Mouse (Mus musculus) thymus, postnatal 36 days (tissue): ENCODE measurements around the gene Ldb3.

Experiments used
- DNase-seq, 2 experiments: peaks; one replicate each; pipeline ENCODE4 v3.0.0; 2022; ENCODE audit warnings: mixed read lengths in 2 of 2

The Ldb3 gene

DNA sequence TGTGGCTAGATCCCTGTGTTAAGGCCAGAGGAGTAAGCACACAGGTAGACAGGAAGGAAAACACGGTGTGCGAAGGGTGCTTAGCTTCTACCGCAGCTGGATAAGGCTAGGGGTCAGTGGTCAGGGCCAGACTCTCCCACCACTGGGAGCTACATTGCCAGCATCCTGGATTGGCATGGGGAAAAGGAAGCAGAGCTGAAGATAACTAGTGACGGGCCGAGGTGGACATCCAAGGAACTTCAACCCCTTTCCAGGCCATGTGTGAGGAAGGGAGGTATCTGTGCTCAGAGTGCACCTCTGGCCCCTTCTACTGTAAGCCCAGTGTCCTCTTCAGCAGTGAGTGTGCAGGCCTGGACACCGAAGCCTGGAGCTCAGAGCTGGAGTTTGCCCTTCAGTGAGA is 35.0 kb downstream of the Ldb3 start:
- DNase-seq: no peak

DNA sequence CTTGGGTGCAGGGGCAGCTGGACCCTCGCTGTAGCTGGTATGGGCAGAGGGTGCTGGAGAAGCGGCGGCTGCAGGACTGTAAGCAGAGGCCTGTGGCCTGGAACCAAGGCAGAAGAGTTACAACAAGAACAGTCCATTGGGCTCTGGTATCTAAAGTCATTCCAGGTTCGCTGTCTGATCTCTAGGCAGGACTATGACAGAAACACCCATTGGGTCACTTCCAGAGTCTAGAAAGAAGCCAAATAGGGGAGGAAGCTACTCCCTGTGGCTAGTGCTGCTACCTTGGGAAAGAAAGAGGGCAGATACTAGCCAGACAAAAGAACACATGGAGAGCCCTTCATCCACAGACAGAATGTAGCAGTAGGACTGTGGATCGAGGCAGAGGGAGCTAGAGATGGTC is 36.3 kb downstream of the Ldb3 start:
- no peak for DNase-seq

DNA sequence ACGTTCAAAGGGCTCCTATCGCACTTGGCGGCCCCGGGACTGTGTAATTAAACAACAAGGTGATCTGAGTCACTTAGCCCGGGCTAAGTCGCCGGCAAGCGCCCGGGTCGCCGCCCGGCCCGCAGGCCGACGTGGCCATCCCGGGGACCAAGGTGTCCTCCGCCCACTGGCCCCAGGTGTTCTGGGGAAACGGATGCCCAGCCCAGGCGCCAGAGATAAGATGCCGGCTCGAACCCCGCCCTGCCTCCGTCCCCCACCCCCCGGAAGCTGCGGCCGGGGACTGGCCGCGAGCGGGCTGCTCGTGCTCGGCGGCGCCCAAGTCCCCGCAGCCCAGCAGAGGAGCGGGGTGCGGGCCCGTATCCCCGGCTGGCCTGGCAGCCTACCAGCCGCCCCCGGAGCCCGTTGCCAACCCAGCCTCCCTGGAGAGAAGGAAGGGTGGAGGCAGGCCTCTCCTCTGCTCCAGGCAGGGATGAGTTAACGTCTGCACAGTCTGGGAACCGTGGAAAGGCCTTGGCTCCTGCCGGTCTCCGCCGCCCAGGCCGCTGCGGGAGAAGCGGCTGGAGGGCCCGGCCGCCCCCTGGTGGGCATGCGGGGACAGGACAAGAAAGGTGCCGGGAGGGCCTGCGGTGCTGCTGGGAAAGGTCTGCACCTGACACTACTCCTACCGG is 39.3 kb downstream of the Ldb3 start:
- DNase-seq: peak; percentile 57 to 60

DNA sequence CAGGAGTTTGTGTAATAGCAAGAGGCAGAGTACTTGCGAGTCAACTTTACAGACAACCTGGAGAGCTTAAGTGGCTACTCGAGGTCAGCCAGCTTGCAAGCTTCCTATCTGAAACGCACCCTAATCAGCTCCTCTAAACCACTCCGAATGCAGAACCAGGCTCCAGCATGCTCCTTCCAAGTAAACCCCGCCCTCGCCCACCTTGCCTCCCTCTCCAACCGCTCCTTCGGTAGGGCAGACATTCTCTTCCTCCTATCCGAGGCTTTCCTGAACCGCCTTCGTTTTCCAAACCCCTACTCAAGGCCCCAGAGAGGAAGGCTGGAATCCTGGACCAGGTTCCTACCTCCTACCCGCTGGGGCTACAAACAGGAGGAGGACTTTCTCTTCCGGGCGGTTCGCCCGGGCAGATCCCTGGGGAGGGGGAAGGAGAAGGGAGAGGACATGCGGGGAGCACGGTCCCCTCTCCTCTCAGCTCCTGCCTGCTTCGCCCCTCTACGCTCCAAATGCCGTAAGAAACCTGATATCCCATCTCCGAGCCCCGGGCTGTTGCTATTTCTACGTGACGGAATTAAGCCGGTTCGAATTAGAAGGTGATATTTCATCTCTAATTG is 40.0 kb downstream of the Ldb3 start:
- DNase-seq: no peak

DNA sequence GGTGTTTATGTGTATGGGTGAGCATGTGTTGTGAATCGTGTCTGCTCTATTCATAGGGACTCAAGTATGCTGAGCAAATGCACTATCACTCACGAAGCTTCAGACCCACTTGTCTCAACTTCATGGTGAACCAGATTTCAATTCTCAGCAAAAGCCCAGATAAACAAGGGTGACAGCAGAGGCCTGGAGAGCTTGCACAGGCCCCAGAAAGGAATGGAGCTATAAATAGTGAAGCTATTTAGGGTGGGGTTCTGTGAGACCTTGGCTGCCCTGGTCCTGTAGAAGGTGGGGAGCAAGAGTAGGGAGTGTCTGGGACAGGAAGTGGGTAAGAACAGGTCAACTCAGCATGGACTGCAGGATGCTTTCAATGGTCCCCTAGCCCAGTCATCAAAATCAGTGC is 43.9 kb downstream of the Ldb3 start:
- DNase-seq: no peak

DNA sequence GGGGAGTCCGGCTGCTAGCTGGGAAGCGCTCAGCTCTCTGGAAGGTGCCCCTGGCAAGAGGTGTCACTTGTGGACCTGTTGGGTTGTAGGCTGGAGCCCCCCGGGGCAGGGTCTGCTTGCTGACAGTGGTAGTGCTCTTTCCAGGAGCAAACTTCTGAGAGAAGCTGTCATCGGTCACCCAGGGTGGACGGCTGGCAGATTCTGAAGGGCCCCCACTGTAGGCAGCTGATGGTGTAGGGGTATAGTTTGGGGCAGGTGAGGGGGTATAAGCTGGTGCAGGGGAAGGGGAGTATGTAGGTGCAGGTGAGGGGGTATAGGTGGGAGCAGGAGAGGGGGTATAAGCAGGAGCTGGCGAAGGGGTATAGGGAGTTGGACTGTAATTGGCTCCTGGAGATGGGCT is 44.5 kb downstream of the Ldb3 start:
- DNase-seq: no peak

DNA sequence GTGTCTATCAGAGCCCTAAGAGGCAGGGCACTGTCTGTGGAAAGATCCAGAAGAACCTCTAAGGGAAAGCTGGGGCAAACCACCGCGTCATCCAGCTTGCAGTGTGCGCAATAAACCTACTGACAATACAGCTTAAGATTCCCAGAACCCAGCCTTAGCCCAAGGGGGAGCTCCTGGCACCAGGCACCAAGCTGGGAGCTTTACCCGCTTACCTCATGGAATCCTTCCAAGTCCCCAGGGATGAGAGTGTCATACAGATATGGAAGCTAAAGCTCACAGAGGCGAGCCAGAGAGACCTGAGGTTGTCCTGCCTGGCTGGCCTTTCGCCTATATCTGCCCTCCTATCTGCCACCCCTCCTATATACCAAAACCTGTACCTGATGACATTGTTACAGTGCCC is 44.9 kb downstream of the Ldb3 start:
- DNase-seq: no peak

DNA sequence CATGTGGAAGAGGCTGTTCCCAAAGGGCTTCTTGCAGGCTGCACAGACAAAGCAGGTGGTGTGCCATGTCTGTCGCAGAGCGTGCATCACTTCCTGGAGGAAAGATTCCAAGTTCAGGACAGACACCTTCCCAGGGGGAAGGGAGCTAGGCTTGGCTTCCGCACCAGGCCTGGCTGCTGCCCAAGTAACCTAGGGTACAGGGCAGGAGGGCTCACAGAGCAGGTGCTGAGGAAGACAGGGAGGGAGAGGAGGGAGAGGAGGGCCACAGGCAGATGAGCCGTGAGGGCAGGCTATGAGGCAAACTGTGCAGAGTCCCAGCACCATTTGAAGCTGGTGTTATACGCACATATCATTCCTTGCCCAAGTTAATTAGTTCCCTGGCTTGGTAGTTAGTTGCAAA is 46.6 kb downstream of the Ldb3 start:
- no peak for DNase-seq

DNA sequence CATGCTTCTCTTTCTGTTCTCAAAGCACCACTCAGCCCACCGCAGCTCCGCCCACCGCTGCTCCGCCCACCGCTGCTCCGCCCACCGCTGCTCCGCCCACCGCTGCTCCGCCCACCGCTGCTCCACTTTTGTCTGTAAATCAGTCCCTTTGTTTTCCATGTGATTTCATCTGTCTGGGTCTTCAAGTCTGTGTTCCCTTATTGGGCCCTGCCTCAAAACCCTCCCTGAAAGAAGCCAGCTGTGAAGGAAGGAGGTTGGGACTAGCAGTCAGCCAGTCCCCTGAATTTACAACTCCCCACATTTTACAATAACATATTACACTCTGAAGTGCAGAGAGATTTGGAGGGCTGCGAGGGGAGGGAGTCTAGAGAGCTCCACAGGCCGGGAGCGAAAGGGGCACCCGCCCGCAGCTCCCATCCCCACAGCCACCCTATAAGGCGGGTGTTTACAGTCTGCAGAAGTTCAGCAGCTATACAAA is 47.8 kb downstream of the Ldb3 start:
- peak in 1 of 2 experiments; percentile 10 for DNase-seq

DNA sequence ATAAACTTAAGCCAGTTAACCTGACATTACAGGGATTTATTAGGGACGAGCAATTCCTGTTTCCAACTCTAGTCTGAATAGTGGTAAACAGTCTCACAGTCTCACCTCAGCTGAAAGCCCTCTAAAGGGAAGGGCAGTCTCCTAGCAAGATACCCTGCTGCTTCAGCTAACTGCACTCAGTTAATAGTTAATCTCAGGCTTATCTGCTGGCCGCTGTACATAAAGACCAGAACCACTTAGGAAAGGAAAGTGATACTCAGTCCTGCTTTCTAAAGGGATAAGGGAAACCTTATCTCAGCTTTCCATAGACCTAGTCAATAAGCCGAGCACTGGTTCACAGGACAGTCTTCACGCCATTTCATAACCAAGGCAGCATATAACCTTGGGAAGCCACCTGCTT is 52.6 kb downstream of the Ldb3 start:
- DNase-seq: no peak

DNA sequence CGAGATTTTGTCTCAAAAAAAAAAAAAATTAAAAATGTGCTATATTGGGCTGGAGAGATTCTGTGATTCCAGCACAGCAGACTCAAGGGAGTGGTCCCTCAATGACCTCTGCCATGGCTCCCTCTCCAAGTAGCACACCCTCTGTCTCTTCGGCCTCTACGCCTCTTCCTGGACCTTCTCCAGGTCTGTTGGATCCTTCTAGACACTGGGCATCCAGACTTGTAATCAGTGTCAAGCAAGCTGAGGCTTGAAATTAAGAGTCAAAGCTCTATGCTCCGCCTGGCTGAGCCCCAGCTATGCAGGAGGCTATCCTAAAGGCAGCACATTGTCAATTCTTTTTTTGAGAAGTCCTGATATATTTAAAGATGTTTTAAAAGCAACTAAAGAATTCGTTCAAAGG is 54.9 kb downstream of the Ldb3 start:
- DNase-seq: no peak

DNA sequence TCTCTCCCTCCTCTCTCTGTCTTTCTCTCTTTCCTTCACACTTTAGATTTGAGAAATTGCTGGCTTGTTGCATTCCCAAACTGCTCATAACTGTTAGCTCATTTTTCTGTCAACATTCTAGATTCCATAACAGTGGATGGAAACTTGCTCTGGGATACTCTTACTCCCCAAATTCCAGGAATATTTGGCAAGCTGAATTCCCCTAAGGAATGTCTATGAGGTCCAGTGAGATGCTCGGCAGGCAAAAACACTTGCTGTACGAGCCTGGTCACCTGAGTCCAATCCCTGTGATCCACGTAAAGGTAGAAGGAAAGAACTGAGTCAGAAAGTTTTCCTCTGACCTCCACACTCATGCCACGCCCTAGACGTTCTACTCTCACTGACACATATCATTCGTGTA is 55.9 kb downstream of the Ldb3 start:
- DNase-seq: no peak

DNA sequence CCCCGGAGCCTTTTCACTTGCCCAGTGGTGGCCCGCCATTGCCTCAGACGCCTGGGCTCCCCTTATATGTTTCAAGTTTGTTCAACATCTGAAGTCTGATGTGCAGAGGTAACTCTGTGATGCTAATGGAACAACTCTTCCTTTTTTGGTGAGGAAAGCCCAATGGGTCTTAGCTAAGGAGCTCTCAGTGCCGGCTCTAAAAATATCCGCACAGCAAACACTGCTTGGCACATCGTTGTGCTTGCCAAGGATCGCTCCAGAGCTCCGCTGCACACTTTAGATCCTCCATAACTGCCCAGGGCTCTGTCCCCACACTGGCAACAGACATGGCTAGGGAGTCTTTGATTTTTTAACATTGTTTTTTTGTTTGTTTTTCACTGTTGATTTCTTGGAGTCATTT is 59.7 kb downstream of the Ldb3 start:
- DNase-seq: no peak

DNA sequence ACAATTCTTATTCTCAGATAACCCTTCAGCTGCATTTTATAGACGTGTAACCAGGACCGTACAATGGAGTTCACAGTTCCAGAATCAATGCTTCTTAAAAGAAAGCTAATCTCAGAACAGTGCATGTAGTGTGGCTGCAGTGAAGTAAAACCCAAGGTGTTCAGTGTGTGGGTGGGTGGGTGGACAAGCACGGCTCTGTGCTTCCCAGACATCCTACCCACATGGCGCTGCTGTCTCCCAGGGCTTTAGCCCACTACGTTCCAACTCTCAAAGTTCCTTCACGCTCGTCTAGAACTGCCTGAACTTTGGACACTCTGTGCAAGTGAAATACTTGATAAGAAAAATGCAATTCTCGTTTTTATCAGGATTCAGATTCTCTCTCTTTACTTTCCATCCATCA is 65.8 kb downstream of the Ldb3 start, which contains the start of gene 9230112D13Rik:
9230112D13Rik (minus strand) TSS at position 101 of the 400 bp plus-strand sequence.
- no peak for DNase-seq

DNA sequence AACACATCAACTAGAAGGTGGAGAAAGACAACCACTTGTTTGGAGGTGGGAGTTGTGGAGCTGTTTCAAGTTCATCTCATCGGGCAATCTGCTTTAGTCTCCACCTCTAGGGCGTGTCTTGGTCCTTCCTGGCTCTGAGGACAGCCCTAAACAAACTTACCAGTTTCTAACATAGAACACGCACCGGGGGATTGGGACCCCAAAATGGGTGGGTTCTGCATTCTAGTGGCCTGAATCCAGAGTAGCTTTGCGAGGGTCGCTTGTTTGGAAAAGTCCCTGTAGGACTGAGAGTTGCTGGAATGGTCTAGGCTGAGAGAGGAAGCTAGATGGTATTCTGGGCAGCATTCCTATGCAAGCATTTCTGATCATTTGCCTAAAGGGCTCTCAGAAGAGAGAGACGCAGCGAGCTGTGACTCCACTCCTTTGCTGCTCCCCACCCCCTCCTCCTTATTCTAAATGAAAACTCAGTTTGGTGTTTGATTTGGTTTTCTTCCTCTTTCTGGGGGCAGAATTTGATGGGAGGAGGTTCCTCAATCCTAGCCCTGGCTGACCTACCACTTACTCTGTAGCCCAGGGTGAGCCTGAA is 70.4 kb downstream of the Ldb3 start:
- no peak for DNase-seq

DNA sequence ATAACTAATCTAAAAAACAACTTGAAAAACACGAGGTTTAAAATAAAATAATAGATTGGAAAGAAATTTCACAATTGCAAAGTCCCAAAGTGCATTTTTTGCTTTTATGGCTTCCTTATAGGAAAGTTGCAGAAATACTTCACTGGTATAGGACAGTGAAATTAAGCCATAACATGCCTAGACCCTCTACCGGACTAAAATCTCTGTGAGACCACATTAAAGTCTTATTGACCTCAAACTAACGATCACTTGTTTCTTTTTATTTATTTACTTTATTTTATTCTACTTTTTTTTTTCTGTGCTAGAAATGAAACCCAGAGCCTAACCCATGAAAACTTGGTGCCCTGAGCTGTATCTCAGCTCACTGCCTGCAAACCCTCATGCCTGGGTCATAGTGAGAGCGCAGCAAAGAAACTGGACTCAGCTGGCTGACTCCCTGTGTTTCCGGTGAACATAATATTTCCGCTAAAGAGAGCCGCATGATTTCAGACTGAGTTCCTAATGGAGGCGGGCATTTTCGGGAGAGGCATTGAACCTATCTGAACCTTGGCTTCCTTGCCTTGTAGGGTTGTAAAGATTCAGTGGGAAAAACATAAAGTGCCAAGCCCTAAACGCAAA is 71.4 kb downstream of the Ldb3 start:
- no peak for DNase-seq

DNA sequence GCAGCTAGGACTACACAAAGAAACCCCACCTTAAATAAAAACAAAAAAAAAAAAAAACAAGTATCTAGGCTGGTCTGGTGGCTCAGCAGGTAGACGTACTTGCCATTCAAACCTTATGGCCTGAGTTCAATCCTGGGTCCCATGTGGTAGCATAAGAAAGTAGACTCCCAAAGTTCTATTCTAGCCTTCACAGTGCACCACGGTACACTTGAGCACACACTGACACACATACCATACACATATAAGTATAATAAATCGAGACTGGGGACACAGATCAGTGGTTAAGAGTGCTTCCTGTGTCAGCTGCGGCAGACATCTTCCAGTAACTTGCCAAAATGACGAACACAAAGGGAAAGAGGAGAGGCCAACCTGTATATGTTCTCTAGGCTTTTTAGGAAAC is 72.6 kb downstream of the Ldb3 start:
- no peak for DNase-seq

DNA sequence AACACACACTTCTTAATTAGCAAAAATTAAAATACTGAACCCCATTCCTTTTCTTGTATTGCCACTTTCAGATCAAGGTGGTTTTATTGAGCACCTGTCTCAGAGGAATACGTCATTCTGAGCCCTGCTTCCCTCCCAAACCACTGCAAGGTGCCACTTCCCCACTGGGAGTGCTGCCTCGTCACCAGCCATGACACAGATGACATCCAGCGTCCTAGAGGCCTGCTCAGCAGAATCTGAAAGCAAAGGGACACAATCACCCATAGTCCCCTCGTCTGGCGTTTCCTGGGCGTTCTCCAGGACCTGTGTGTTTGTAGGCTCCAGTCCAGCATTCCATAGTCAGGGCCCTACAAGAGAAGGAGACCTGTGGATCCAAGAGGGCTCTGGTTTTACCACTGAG is 74.4 kb downstream of the Ldb3 start:
- DNase-seq: no peak

DNA sequence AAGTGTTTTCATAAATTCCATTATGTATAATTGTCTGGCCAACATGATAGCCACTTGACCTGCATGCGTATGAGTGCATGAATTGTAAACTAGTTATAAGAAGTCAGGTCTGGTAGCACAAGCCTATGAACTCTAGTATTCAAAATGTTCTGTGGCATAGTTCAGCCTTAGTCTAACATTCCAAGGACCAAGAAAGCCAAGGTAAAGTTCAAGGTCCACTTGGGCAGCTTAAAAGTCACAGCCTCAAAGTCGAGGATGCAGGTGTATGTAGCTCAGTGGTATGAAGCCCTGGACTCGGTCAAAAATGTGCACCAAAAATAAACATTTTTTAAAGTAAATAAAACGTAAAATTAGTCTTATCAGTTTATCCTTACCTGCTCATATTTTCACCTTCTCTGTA is 75.9 kb downstream of the Ldb3 start:
- DNase-seq: no peak

DNA sequence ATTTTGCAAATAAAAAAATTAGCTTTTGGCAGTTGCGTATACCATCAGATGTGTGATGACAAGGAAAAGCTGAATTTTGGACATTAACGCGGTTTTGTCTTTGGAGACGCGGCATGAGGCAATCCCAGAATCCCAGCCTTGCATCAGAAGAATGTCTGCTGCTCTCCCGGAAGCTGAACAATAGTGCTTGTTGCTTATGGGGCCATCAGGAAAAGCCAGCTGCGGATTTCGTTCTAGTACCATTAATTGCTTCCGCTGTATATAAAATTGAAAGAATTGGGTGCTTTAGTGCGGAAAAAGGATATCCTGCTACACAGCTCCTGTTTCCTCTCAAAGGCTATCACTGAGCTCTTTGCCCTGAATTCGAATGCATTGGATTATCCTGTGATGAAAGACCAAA is 76.6 kb downstream of the Ldb3 start:
- no peak for DNase-seq

DNA sequence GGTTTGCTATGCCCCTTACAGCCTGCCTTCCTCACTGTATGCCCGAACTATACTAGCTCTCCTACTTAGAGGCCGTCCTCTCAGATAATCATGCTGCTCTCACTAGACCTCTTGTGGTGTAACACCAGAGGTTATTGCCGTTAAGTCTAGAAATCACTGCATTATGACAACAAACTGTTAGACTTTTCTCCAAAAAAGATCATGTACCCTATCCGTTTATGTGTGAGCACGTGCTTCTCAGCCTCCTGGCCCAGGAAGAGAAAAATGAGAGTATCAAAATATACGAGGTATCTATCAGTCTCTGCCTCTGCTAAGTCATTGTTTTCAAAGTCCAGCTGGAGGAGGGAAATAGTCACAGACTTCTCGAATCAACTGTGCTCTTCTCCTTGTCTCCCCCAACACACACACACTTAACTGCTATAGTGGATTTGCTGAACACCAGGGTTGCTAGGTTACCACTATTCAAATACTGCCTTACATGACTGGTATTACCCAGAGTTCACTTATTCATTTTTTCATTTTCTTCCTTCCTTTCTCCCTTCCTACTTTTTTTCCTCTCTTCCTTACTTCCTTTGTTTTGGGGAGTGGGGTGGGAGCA is 79.5 kb downstream of the Ldb3 start:
- no peak for DNase-seq

DNA sequence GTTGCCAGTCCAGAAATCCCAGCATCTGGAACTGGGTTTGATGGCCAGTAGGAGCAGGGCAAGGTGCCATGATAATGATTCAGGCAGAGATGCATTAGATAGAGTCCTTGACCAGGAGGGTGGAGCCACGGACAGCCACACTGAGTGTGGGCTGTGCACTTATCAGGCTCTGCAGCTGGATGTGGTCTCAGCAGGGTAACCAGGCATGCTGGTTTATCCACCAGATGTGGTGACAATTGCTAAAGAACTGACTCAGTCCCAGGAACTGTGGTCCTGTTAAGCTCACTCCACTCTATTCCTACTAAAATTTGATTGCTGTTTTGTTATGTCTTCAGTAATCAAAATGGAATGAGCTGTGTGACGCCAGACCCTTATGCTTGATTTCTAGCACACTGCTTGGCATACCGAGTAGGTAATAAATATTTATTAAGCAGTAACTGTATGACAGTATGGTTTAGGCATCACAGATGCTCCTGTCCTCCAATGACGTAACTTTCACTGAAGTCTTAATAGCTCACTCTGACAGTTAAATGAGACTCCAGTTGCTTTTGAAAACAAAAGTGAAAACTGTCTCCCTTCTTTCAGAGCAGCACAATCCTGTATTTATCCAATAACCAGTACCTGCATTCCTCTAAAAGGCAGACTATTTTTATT is 80.2 kb downstream of the Ldb3 start:
- no peak for DNase-seq

DNA sequence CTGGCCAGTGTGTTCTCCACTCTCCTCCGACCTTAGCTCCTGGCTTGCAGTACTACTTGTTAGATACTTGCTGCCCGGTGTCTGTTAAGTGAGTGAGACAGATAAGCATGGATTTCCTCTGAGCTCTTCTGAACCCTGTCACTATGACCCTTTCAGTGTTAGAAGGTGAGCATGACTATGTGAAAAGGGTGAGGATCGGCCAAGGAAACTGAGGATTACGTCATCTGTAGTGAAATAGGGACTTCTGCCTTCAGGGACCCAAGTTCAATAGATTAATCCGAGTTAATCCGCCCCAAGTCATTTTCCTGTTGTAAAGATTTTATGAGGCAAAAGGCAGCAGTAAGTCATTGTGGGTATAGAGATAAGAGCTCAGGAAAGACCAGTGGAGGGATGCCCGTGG is 83.2 kb downstream of the Ldb3 start:
- no peak for DNase-seq
